Mouse (Mus musculus): ENCODE results near the gene Tet2.
"Not testable (repeated sequence)": the region's sequence is repeated elsewhere in the genome, so short reads cannot be mapped to it uniquely, and the experiment has no call there.

Gene Tet2

DNA sequence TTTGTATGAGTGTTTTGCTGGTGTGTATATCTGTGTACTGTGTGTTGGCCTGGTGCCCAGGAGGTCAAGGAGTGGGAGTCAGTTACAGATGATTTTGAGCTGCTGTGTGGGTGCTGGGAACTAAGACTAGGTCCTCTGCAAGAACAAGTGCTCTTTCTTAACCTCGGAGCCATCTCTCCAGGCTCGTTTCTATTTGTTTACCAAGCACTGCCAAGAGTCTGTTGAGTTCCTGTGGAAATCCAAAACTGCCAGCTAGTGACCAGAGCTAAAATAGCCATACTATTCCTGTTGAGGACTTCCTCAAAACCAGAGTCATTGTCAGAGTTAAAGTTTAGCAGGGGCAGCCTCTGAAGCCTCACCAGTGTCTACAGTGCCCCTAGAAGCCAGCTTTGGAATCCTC, 1.9 kb upstream of the Tet2 start:
- DNase-seq: no peak

DNA sequence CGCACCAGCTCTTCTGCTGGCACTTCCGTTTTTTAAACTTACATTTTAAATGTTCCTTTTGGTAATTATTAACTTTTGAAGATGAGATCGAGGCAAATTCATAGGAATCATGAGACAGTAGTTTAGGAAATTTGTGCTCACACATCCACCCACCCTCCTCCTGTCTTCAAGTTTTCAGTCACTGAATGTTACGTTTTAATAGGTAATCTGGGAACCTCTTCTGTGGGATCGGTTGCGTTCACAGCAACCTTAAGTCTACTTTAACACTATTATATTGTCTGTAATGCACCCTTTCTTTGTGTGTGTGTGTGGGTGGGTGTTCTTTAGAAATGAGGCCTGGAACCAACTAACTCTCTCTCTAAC, 346 bp upstream of the Tet2 start:
- DNase-seq: no peak

DNA sequence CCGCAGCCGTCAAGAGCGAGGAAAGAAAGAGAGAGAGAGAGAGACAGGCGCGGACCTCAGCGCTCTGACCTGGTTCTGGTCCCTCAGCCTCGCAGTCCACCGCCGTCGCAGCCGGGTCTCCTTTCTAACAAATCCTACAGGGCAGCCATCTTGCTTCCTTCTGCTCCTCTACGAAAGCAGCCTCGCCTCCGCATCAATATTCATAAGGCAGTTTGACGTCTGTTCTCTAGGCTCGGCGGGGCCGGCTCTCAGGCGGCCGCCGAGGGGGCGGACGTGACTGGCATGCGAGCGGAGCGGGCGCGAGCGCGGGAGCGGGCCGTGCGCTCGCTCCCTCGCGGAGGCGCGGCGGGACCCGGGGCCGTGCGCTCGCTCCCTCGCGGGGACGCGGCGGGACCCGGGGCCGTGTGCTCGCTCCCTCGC, 798 bp downstream of the Tet2 start:
- peak; percentile 94 for DNase-seq

DNA sequence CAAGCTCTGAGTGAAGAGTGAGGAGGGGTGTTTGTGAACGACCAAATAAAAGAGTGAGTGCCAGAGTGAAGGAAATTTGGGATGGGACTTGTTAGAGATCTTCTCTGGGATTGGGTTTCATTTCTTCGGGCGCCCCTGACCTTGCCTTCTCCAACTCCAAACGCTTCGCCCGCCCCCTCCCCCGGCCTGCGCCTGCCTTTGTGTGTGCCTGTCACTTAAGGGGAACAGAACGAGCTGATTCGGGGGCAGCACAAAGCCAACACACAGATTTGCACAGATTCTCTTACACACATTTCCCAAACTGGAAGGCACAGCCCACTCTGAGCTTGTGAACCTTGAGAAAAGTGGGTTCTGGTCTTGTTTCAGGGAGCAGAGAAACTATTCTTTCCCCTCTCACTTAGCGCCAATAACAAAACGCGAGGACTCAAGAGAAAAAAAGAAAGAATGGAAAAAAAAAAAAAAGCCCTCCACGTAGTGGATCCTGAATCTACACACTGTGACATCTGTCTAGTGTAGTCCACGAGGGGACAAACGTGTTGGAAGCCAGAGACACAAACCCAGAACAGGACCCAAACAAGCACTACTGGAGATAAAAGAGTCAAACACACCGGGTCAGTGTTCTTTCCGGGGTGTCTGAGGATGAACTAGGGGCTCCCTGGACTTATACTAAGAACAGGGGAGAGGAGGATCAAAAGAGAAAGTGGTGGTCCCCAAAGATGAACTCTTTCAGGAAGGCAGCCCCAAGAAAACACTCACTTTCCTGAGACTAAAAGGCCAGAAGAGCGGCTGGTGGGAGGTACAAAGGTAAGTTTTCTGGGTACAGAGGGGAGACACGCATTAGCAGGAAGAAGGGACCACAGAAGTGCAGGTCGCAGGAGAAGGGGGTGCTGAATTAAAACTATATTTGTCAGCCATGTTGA, 1.6 kb downstream of the Tet2 start:
- peak; percentile 52 for DNase-seq

DNA sequence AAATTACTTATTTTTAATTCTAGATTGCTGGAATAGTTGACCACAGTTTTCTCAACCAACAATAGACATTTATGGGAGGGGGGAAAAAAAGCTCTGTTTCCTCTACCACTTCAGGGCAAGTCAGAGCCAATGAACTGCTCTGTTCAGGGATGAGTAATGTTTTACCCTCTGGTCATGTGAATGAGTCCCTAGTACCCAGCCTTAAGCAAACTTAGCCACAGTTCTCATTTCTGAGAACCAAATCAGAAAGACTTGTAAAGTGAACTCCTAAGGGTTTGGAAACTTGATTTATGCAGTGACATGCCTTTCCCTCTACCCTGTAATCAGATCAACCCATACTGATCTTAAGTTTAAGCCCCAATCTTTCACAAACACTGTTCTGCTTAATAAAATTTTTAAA, 2.9 kb downstream of the Tet2 start:
- DNase-seq: no peak

DNA sequence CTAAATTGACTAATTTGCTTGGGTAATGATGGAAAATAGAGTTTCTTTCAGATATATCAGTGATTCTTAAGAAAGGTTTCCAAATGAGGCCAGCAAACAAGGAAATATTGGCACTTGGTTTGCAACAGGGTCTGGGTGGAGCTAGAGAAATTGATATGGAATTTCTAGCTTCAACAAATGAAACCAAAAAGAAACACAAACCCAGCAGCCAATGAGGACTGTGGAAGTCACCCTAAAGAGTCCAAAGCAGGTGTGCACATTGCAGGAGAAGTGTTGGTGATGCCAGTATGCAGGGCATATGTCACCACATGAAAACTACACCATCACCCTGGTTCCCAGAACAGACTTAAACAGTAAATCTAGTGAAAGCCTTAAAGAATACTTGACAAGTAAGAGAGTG, 3.9 kb downstream of the Tet2 start:
- DNase-seq: no peak

DNA sequence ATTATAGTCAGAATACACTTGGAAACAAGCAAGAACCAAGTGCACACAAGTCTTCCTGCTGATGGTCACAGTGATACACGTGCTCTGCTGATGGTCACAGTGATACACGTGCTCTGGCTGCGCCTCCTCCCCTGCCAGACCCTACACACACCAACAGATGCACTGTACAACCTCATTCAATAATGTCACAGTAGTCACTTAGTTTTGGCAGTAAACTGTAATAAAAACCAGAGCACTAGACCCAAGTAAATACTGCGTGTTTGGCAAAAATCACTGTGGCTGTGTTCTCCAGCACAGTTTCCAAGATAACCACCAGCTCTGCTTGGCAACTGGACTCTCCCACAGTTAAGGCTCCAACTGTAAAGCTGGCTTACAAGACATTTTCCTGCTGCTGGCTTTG, 4.9 kb downstream of the Tet2 start:
- no peak for DNase-seq

DNA sequence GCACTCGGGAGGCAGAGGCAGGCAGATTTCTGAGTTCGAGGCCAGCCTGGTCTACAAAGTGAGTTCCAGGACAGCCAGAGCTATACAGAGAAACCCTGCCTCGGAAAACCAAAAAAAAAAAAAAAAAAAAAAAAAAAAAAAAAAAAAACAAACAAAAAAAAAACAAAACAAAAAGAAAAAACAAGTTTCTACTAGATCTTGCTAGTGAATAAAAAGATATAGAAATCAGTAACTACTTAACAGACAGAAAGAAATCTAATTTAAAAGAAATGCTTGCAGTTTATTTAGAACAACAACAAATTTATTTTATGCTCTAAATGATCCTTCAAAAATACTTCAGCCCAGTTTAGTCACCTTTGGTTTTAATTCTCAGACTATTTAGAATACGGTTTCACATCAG, 6.4 kb downstream of the Tet2 start:
- not testable (repeated sequence) for DNase-seq

DNA sequence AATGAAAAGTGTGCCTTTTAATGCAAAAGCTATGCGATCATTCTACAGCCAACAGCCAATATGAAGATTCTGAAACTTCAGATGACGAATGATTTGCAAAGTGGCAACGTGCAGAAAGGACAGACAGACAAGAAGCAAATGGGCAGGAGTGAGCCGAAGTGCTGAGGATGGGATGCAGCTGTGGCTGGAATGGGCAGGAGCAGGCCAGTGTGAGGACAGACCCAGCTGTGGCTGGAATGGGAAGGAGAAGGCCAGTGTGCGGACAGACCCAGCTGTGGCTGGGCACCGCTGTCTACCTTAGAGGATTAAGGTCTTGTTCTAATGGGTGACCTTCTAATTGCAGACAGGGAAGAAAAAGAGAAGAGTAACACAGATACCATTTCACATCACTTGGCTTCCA, 9.3 kb downstream of the Tet2 start:
- no peak for DNase-seq

DNA sequence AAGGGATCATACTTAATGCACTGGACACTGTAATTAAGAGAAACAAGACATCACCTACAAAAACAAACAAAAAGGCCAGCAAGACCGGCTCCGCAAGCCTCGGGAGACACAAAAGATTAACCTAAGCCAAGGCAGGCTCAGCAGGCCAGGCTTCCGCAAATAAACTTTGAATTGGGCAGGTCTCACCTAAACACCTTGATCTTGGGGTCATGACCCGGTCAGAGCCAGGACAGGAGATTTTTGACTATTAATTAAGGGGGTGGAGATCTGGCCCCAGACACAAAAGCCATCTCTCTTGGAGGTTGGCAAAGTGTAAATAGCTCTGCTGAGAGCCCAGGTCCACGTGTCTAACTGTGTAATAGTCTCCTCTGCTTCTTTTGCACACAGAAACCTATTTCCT, 10.9 kb downstream of the Tet2 start:
- peak; percentile 30 for DNase-seq

DNA sequence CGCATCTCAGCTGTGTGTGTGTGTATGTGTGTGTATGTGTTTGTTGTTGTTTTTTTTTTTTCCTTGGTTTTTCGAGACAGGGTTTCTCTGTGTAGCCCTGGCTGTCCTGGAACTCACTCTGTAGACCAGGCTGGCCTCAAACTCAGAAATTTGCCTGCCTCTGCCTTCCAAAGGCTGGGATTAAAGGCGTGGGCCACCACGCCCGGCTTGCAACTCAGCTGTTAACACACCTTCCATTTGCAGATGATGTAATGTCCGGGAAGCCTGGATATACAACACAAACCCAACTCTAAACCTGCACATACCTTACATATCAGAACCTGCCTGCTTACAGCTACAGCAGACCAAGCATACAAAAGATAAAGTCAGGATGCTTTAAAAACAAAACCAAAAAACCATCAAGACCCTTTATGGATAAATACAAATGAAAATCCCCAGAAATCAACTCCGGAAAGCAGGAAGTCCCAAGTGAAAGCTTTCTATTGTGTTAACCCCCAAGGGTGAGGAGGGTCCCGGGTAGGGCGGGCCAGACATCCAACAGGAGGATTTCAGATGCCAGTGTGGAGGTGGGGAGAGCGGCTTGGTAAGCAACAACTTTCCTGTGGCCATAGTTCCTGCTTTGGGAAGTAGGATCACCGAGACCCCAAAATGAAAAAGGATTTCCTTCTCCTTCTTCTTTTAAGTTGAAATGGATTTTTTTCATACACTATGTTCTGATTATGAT, 11.5 kb downstream of the Tet2 start:
- no peak for DNase-seq

DNA sequence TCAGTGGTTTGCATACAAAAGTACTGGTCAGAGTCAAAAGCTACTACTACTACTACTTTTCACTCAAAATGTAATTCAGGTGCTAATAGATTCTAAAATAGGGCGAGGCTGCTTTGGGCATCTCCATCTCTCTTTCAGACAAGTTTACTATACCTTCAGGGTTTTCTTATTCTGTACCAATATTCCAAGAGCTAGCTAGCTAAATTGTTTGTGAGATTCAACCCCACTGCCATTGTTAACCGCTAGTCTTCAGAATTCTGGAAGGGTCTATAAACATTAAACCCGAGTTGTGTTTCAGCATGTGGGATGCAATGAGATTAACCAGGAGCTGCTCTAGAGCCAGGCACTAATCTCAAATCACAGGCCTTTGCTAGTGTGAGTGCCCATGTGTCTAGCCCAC, 12.1 kb downstream of the Tet2 start:
- DNase-seq: no peak

DNA sequence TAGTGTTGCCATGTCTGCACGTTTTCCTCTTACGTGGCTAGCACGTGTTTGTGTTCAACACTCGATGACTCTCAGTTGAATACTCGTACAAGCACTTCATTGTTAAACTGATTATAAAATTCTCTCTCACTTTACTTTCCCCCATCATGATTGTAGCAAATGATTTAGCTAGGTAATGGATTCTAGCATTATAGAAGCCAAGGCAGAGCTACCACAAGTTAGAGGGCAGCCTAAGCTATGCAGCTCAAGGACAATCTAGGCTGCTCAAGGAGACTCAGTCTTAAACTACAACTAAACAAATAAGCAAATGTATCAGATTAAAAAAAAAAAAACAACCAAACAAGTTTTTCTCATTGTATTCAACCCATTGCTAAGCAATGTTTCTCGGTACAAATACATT, 12.7 kb downstream of the Tet2 start:
- DNase-seq: no peak

DNA sequence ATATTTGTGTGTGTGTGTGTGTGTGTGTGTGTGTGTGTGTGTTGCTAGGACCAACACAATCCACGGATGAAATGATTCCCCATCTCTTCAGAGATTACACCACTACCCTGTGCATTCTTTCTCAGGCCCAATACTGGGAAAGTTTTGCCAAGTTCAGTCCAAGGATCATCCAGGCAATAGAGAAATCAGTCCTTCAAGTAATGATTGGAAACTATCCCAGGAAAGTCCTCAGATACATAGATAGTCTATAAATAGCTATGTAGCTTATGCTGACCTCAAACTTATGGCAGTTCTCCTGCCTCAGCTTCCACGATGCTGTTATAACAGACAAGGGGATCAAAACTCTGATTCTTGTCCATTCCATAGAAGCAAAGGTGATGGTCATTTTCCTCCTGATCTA, 13.8 kb downstream of the Tet2 start:
- no peak for DNase-seq

DNA sequence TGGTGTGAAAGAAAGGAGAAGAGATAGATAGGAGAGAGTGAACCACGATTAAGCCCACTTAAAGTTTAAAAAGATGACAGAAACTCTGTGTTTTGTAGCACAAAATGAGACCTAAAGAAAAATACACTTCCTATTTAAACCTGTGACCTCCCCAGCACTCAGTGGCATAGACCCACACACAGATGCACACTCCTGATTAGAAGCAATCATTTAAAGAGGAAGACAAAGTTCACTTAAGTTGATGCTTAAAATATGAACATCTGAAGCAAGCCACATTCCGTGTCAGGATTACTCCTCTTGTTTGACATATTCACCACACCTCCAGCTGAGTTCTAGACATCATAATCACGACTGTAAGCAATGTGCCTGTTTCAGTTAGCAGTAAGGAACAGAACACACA, 14.3 kb downstream of the Tet2 start:
- no peak for DNase-seq

DNA sequence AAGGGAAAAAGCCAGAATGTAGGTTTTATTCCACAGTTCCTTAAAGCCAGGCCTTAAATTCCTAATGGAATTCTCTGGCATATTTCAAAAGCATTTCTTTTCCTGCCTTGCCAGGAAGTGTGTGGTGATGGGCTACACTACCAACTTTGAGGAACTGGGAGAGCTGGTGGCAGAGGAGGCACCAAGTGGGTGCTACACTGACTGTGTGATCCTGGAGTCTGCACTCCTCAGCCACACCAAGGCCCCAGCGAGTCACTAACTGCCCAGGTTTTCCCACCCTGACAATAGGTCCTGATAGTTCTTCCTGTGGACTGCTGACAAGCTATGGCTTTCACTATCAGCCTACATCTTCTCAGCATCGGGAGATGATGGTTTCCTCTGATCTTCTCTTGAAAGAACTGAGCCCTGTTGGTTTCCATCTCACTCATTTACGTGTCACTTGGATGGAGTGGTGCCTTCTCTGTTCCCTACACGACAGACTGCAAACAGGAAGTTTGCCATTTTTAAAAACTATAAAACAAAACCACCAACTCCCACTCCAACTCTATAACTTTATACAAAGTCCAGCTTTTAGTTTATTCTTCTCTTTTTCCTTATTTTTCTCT, 18.7 kb downstream of the Tet2 start:
- DNase-seq: no peak

DNA sequence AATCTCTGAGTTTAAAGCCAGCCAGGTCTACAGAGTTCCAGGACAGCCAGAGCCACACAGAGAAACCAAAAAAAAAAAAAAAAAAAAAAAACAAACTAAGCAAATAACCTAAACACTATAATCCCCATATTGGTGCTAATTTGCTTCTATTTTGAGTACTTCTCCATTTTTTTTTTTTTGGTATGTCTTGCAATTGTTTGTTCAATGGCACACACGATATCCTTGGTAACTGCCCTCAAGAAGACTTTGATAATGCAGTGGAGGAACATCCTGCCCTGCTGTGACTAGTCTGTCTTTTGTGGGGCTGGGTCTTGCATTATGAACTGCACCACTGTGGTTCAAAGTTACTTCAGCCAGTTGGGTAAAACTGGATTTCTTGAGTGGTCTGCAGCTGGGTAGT, 19.4 kb downstream of the Tet2 start:
- DNase-seq: no peak

DNA sequence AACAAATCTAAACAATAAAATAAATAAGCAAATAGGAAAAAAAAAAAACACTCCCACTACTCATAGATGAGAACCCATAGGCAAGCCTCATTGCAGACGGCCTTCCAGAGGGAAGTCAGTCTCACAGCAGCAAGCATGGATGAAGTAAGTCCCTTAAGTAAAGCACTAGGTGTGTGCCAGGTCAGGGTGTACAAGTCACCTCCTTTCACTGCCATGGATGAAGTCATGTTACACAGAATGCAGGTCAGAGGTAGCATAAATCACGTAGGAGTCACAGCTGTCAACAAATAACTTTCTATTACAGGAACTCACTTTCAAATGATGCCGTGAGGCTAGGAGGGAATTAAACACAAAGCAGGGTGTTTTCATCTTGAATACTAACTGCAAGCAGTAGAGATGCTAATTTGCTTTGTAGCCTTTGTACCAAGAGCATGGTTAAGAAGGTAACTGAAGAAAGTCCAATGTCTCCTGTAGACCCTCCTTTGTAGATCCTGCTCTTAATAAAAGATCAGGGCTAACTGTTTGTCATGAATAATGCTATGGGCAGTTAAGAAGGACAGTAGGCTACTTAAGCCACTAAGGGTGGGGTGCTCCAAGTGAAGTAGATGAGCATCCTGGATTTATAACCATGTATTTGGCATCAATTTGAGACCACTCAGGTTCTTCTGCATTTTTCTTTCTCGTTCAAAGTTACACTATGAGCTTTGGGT, 20.4 kb downstream of the Tet2 start:
- no peak for DNase-seq

DNA sequence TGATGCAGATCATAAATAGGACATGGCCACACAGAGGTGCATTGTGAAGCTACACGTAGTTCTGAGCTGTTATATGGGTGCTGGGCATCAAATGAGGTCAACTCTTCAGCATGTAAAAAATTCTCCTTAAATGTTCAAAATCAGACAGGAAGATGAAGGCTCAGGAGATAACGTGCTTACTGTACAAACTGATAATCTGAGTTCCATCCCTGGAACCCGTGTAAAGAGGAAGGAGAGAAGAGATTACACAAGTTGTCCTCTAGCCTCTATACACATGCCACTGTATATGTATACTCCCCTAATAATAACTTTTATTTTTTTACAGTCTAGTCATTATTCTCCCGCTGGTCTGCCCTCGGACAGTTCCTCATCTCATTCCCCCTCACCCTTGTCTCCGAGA, 21.7 kb downstream of the Tet2 start:
- no peak for DNase-seq

DNA sequence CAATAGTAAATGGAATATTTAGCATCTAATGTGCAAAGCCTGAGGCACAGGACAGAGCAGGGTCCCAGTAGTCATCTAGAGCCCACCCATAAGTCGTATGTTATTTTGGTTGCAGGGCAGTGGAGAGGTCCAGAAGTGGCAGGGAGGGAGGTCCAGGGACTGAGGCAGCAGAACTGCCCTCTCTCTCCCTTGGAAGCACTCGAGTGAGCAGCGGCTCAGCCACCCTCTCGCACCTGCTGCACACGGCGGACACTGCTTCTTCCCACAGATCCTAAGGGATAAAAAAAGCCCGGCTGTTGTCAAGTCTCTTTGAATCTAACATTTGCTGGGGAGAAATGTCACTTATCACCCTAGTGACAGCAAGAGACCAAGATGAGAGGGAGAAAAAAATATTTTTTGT, 22.6 kb downstream of the Tet2 start:
- DNase-seq: no peak

DNA sequence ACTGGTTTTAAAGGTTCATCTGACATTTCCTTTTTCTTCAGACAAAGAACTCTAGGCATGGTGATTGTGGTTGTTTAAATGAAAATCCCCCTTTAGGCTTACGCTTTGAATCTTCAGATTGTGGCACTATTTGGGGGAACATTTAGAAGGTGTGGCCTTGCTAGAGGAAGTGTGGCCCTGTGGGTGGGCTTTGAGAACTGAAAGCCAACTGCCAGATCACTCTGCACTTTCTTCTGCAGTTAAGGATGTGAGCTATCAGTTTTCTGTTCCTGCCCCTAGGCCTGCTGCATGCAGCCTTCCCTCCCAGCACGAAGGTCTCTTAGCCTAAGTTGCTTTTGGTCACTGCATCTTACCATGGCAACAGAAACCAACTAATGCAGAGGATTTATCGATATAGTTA, 26.1 kb downstream of the Tet2 start:
- DNase-seq: no peak

DNA sequence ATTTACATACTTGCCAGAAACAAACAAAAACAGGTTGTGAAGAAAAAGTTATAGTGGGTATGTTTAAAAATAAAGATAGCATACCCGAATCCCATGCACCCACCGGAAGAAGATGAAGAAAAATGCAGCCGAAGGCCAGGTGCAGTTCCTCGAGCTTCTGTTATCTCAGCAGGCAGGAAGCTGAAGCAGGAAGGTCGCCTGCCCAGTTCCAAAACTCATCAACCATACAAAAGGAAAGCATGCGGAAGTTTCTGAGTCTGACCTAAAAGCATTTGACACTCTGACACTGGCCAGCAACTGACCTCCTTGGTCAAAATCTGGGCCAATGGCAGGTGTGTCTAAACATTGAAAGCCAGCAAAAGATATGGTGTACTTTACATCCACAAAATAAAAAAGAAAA, 26.8 kb downstream of the Tet2 start:
- peak; percentile 21 for DNase-seq

DNA sequence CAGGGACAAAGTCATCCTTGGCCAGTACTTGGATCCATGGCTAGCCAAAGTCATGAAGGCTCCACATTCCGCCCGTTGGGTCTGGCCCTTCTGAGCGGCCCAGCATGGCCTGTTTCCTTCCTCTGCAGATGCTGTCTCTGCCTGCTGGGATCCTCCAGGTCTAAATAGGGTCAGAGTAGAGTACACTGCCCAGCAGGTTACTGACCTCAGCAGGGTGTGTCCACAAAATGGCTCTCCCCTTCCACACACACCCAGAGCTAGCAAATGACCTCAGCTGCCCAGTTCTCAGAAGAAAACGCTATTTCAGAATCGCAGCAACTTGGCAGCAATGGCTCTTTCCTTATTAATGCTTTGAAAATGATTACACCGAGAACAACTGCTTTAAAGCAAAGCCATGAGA, 27.5 kb downstream of the Tet2 start:
- DNase-seq: peak; percentile 26
